Mouse (Mus musculus) liver, embryonic 15.5 days (tissue): ENCODE measurements around the gene Irf6. TPM values are rescaled to one million over a fixed set of nuclear protein-coding genes. Genes with fewer than 3 reads are reported as not detected.

Experiments used
- ATAC-seq: fragments of 200-750 bp; cut with Nextera tagmentation; 2 replicates; pipeline ENCODE4 v1.8.0; 2017; ENCODE audit warnings: moderate number of reproducible peaks, mild to moderate bottlenecking, moderate library complexity; ENCODE audit not compliant: insufficient read depth
- H3K27ac ChIP-seq: fragments of 300-500 bp; sonication (generic); replicated peaks from 2 replicates; pipeline ENCODE4 v1.5.1; 2015; ENCODE audit warnings: mild to moderate bottlenecking, inconsistent platforms
- H3K27me3 ChIP-seq: fragments of 300-500 bp; sonication (generic); 2 replicates; pipeline ENCODE4 v1.6.1; 2015; ENCODE audit warnings: mild to moderate bottlenecking, inconsistent platforms
- H3K36me3 ChIP-seq: fragments of 300-500 bp; sonication (generic); replicated peaks from 2 replicates; pipeline ENCODE4 v1.6.1; 2015; ENCODE audit warnings: moderate library complexity, mild to moderate bottlenecking, inconsistent platforms
- H3K4me1 ChIP-seq: fragments of 300-500 bp; sonication (generic); replicated peaks from 2 replicates; pipeline ENCODE4 v1.6.1; 2015; ENCODE audit warnings: inconsistent platforms
- H3K4me2 ChIP-seq: fragments of 300-500 bp; sonication (generic); 2 replicates; pipeline ENCODE4 v1.6.1; 2015; ENCODE audit warnings: moderate library complexity, mild to moderate bottlenecking, inconsistent platforms
- H3K4me3 ChIP-seq: fragments of 300-500 bp; sonication (generic); replicated peaks from 2 replicates; pipeline ENCODE4 v1.5.1; 2015; ENCODE audit warnings: mild to moderate bottlenecking, inconsistent platforms
- H3K9ac ChIP-seq: fragments of 300-500 bp; sonication (generic); 2 replicates; pipeline ENCODE4 v1.6.1; 2015; ENCODE audit warnings: moderate library complexity, mild to moderate bottlenecking, inconsistent platforms
- H3K9me3 ChIP-seq: fragments of 300-500 bp; sonication (generic); replicated peaks from 2 replicates; pipeline ENCODE4 v1.6.1; 2016; ENCODE audit warnings: inconsistent platforms
- WGBS: fragments of 180-500 bp; shearing (Covaris S2); methylation state at CpG from one replicate; pipeline ENCODE4 v1.1.7; 2015; ENCODE audit warnings: mixed read lengths; ENCODE audit not compliant: insufficient replicate concordance; 5-methylcytosine and 5-hydroxymethylcytosine counted together
- polyA plus RNA-seq: library from polyadenylated mRNA; unstranded; fragments of >200 nt; fragmentation: Nextera tagmentation; extraction: Ambion mirVana; gene quantifications from 2 replicates; pipeline ENCODE4 v1.2.1, GENCODE M21; 2015

Irf6 gene
- polyA plus RNA-seq, 1 experiment from 2014 or later, result 2.4 TPM

- Histone ChIP-seq H3K27ac (0 out of 2 replicates have a peak overlapping the region, but pooled peaks have one; percentile 38), H3K27me3 (peaks cover 30% of the 10 kb centered on the region), H3K4me2 (peak overlapping the region; percentile 10; the same call in 1 of the 2 replicates), H3K4me3 (no peak overlapping the region), H3K4me1 (peaks cover 44% of the 10 kb centered on the region), H3K9ac (no peak overlapping the region), H3K36me3 (no peaks in the 10 kb centered on the region), H3K9me3 (no peaks in the 10 kb centered on the region)
- ATAC-seq, result no peak
- WGBS, result 26% methylated on average over 15 of the region's 15 CpGs
These were observed 3.6 kb downstream of the Irf6 start for GRCm38 (mm10) chr1:193156316-193157110.

- Histone ChIP-seq H3K4me1 (peaks cover 44% of the 10 kb centered on the region), H3K9ac (no peak overlapping the region)
These were observed 4.2 kb downstream of the Irf6 start for GRCm38 (mm10) chr1:193157111-193157492.

GRCm38 (mm10) chr1:193159163-193159562 is 6.3 kb downstream of the Irf6 start:
- 45% methylated on average over 3 of the region's 3 CpGs for WGBS
- no peaks in the 10 kb centered on the region for H3K9me3 ChIP-seq
- no peak for ATAC-seq
- H3K9ac ChIP-seq, result no peak overlapping the region
- H3K4me1 ChIP-seq, result peaks cover 34% of the 10 kb centered on the region
- H3K36me3 ChIP-seq, result no peaks in the 10 kb centered on the region
- peaks cover 4% of the 10 kb centered on the region for H3K27me3 ChIP-seq
- no peak overlapping the region for H3K4me3 ChIP-seq
- no peak overlapping the region for H3K27ac ChIP-seq
- no peak overlapping the region for H3K4me2 ChIP-seq

More at GRCm38 (mm10) chr1:193157111-193157492, 4.2 kb downstream of the Irf6 start:
- Histone ChIP-seq H3K9me3 (no peaks in the 10 kb centered on the region), H3K27ac (no peak overlapping the region), H3K27me3 (peaks cover 24% of the 10 kb centered on the region), H3K4me2 (no peak overlapping the region), H3K36me3 (no peaks in the 10 kb centered on the region), H3K4me3 (no peak overlapping the region)
- WGBS, result 62% methylated on average over 8 of the region's 8 CpGs
- ATAC-seq, result no peak

- Histone ChIP-seq H3K9ac (no peak overlapping the region), H3K27ac (no peak overlapping the region), H3K36me3 (no peaks in the 10 kb centered on the region), H3K9me3 (no peaks in the 10 kb centered on the region), H3K4me2 (no peak overlapping the region; the same call in 1 of the 2 replicates), H3K4me3 (no peak overlapping the region), H3K4me1 (peaks cover 34% of the 10 kb centered on the region), H3K27me3 (no peaks in the 10 kb centered on the region)
- 17% methylated on average over 1 of the region's 1 CpGs for WGBS
- no peak for ATAC-seq
These were observed 6.7 kb downstream of the Irf6 start for GRCm38 (mm10) chr1:193159613-193160012.

- no peak overlapping the region for H3K9ac ChIP-seq
- 14% methylated on average over 18 of the region's 18 CpGs for WGBS
- ATAC-seq, result peak; percentile 60
These were observed 7.6 kb downstream of the Irf6 start for GRCm38 (mm10) chr1:193160317-193161032.

GRCm38 (mm10) chr1:193167746-193168145 is 14.8 kb downstream of the Irf6 start, which contains the start of gene A130010J15Rik:
Gene A130010J15Rik (plus strand): TSS chr1:193168046.
- Histone ChIP-seq H3K4me2 (no peak within 1 kb of the TSS), H3K27ac (no peak within 1 kb of the TSS), H3K9me3 (no peaks in the 10 kb centered on the region), H3K9ac (no peak within 1 kb of the TSS), H3K27me3 (no peaks in the 10 kb centered on the region), H3K4me3 (no peak within 1 kb of the TSS), H3K36me3 (no peaks in the 10 kb centered on the region), H3K4me1 (peaks cover 14% of the 10 kb centered on the region)
- ATAC-seq, result no peak
- 68% methylated on average over 3 of the region's 3 CpGs for WGBS

More at GRCm38 (mm10) chr1:193160317-193161032, 7.6 kb downstream of the Irf6 start:
- Histone ChIP-seq H3K9me3 (no peaks in the 10 kb centered on the region), H3K36me3 (no peaks in the 10 kb centered on the region), H3K27ac (no peak overlapping the region), H3K4me3 (peak overlapping the region; percentile 6; the same call in 1 of the 2 replicates), H3K4me2 (peak overlapping the region; percentile 53), H3K4me1 (peaks cover 34% of the 10 kb centered on the region), H3K27me3 (no peaks in the 10 kb centered on the region)

GRCm38 (mm10) chr1:193169228-193169627 is 16.3 kb downstream of the Irf6 start:
- no peak overlapping the region for H3K9ac ChIP-seq
- no peak overlapping the region for H3K4me3 ChIP-seq
- no peak for ATAC-seq
- H3K4me2 ChIP-seq, result no peak overlapping the region
- peaks cover 24% of the 10 kb centered on the region for H3K4me1 ChIP-seq
- WGBS, result 69% methylated on average over 7 of the region's 7 CpGs
- H3K9me3 ChIP-seq, result no peaks in the 10 kb centered on the region
- no peak overlapping the region for H3K27ac ChIP-seq
- no peaks in the 10 kb centered on the region for H3K36me3 ChIP-seq
- no peaks in the 10 kb centered on the region for H3K27me3 ChIP-seq

GRCm38 (mm10) chr1:193169856-193170255 is 16.9 kb downstream of the Irf6 start:
- ATAC-seq, result no peak
- Histone ChIP-seq H3K9me3 (no peaks in the 10 kb centered on the region), H3K4me1 (peaks cover 30% of the 10 kb centered on the region), H3K4me3 (no peak overlapping the region), H3K27ac (no peak overlapping the region), H3K27me3 (no peaks in the 10 kb centered on the region), H3K36me3 (no peaks in the 10 kb centered on the region), H3K9ac (no peak overlapping the region), H3K4me2 (no peak overlapping the region)
- WGBS, result 54% methylated on average over 2 of the region's 2 CpGs

GRCm38 (mm10) chr1:193172991-193173809 is 20.3 kb downstream of the Irf6 start:
- under 1% methylated on average over 48 of the region's 48 CpGs for WGBS
- Histone ChIP-seq H3K9me3 (no peaks in the 10 kb centered on the region), H3K4me2 (peak overlapping the region; percentile 95), H3K4me3 (peak overlapping the region; percentile 78), H3K27ac (peak overlapping the region; percentile 78), H3K27me3 (no peaks in the 10 kb centered on the region), H3K36me3 (no peaks in the 10 kb centered on the region), H3K4me1 (peaks cover 31% of the 10 kb centered on the region), H3K9ac (peak overlapping the region; percentile 76)
- ATAC-seq, result peak; percentile 98

GRCm38 (mm10) chr1:193173810-193174129 is 20.9 kb downstream of the Irf6 start:
- 11% methylated on average over 9 of the region's 9 CpGs for WGBS
- ATAC-seq, result no peak
- peak overlapping the region; percentile 78 for H3K27ac ChIP-seq

More at GRCm38 (mm10) chr1:193173810-193174129, 20.9 kb downstream of the Irf6 start:
- Histone ChIP-seq H3K9me3 (no peaks in the 10 kb centered on the region), H3K27me3 (no peaks in the 10 kb centered on the region), H3K4me2 (peak overlapping the region; percentile 95), H3K36me3 (no peaks in the 10 kb centered on the region), H3K4me1 (peaks cover 31% of the 10 kb centered on the region), H3K9ac (peak overlapping the region; percentile 76), H3K4me3 (peak overlapping the region; percentile 78)
